Mouse (Mus musculus): Measurements from ENCODE around the gene Pdia5. TPM values are rescaled to one million over a fixed set of nuclear protein-coding genes. Genes with fewer than 3 reads are reported as not detected.

The Pdia5 gene
- polyA plus RNA-seq (2015; fragmentation: Nextera tagmentation; extraction: Ambion mirVana), result 32.9 and 35.2 TPM in 2 replicates

DNA sequence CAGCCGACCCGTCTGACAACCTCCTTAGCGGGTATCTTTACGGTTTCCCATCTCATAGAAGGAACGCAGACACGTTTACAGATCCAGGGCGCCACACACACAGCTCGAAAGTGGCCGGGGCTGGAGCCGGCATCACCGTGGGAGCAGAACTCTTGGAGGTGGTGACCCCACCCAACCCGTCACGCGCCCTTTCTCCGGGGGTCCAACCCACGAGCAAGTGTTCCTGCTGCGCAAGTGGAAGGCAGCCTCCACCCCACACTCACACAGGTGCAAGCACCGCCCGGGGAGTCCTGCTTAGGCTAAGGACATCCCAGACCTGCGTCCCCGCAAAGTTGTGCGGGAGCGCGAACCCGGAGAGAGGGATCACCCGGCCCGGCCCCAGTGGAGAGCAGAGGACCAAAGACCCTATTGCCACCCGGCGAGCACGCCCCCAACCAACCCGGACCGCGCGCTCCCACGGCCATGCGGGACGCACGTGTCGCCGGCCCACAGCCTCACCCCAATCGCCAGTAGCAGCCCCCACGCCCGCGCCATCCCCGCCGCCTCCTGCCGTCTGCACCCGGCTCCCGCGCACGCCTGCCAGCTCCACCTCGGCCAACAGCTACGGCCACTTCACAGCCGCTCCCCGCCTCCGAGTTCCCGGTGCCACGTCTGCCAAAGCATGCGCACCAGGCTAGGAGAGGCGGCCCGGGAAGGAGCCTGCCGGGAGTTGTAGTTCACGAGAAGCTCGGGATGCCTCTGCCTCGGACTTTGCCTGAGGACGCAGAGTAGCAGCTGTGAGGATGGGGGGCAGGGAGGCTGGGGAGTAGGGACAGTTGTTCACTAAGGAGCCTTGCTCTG is at the start of gene Pdia5:
Pdia5 (minus strand) TSS at position 643 of the 840 bp plus-strand sequence.
- Histone ChIP-seq H3K9me3 (ENCODE audit: control insufficient read depth, low read length) (no peaks in the 10 kb centered on the region), H3K4me3 (ENCODE audit: low read depth, low read length) (peak within 1 kb of the TSS; percentile 66), H3K27me3 (ENCODE audit: control insufficient read depth, insufficient read depth, low read length) (no peaks in the 10 kb centered on the region), H3K36me3 (ENCODE audit: control insufficient read depth, insufficient read depth, low read length) (no peaks in the 10 kb centered on the region), H3K9ac (ENCODE audit: low read length) (peak within 1 kb of the TSS; percentile 65), H3K27ac (replicated peaks) (no peak within 1 kb of the TSS), H3K4me2 (replicated peaks; ENCODE audit: low read depth) (peak within 1 kb of the TSS; percentile 92), H3K4me1 (replicated peaks; ENCODE audit: control insufficient read depth, insufficient read depth) (no peaks in the 10 kb centered on the region)
- ATAC-seq (ENCODE audit: low FRiP score, low TSS enrichment), result peak; percentile 93
- under 1% methylated on average over 63 of the region's 66 CpGs for WGBS
- TF ChIP-seq EP300 (optimal IDR thresholded peaks at IDR 0.05) (no peak), CTCF (IDR thresholded peaks at IDR 0.05; ENCODE audit: low read depth) (peak; percentile 18; the same call in 1 of the 2 replicates)
- DNase-seq (ENCODE audit: low spot score), result peak; percentile 93

GRCm38 (mm10) chr16:35539041-35539440 is 48.4 kb upstream of the Pdia5 start:
- Histone ChIP-seq H3K4me3 (ENCODE audit: low read depth, low read length) (no peak overlapping the region), H3K27me3 (ENCODE audit: control insufficient read depth, insufficient read depth, low read length) (peaks cover 6% of the 10 kb centered on the region; the same call in 1 of the 2 replicates), H3K4me2 (replicated peaks; ENCODE audit: low read depth) (no peak overlapping the region), H3K9me3 (ENCODE audit: control insufficient read depth, low read length) (no peaks in the 10 kb centered on the region), H3K4me1 (replicated peaks; ENCODE audit: control insufficient read depth, insufficient read depth) (no peaks in the 10 kb centered on the region; the same call in 1 of the 2 replicates), H3K27ac (replicated peaks) (no peak overlapping the region), H3K9ac (ENCODE audit: low read length) (no peak overlapping the region), H3K36me3 (ENCODE audit: control insufficient read depth, insufficient read depth, low read length) (no peaks in the 10 kb centered on the region)
- ATAC-seq (ENCODE audit: low FRiP score, low TSS enrichment) (no peak), DNase-seq (ENCODE audit: low spot score) (no peak)
- WGBS, result 58% methylated on average over 10 of the region's 10 CpGs
- no peak for TF ChIP-seq CTCF (IDR thresholded peaks at IDR 0.05; ENCODE audit: low read depth)
- TF ChIP-seq EP300 (optimal IDR thresholded peaks at IDR 0.05), result no peak

- WGBS, result 67% methylated on average over 8 of the region's 8 CpGs
- Histone ChIP-seq H3K4me3 (ENCODE audit: low read depth, low read length) (no peak overlapping the region), H3K27me3 (ENCODE audit: control insufficient read depth, insufficient read depth, low read length) (peaks cover 6% of the 10 kb centered on the region; the same call in 1 of the 2 replicates), H3K9me3 (ENCODE audit: control insufficient read depth, low read length) (no peaks in the 10 kb centered on the region), H3K36me3 (ENCODE audit: control insufficient read depth, insufficient read depth, low read length) (no peaks in the 10 kb centered on the region), H3K4me2 (replicated peaks; ENCODE audit: low read depth) (no peak overlapping the region), H3K9ac (ENCODE audit: low read length) (no peak overlapping the region), H3K4me1 (replicated peaks; ENCODE audit: control insufficient read depth, insufficient read depth) (no peaks in the 10 kb centered on the region; the same call in 1 of the 2 replicates), H3K27ac (replicated peaks) (no peak overlapping the region)
- DNase-seq (ENCODE audit: low spot score) (no peak), ATAC-seq (ENCODE audit: low FRiP score, low TSS enrichment) (no peak)
- no peak for TF ChIP-seq CTCF (IDR thresholded peaks at IDR 0.05; ENCODE audit: low read depth)
- TF ChIP-seq EP300 (optimal IDR thresholded peaks at IDR 0.05), result no peak
These were observed 47.0 kb upstream of the Pdia5 start for GRCm38 (mm10) chr16:35537651-35538050.

DNA sequence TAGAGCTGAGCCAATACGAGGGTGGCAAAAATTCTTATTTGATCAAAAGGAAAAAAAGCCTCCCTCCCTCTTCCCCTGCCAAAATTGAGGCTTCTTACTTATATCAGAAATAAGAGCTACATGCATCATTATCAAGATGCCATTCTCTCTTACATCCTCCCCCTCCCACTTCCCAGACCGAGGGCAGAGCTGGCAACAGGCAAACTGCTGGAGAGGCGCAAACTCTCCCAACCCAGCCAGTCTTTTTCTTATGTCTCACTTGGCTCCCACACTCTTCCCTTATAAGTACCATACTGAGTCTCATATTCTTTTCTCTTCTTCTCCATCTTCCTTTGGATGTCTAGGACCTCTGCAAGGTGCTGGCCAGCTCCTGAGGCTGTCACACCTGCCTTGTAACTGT is 44.0 kb upstream of the Pdia5 start:
- no peak for TF ChIP-seq EP300 (optimal IDR thresholded peaks at IDR 0.05)
- no peak for TF ChIP-seq CTCF (IDR thresholded peaks at IDR 0.05; ENCODE audit: low read depth)
- Histone ChIP-seq H3K4me3 (ENCODE audit: low read depth, low read length) (no peak overlapping the region), H3K4me1 (replicated peaks; ENCODE audit: control insufficient read depth, insufficient read depth) (no peaks in the 10 kb centered on the region), H3K9ac (ENCODE audit: low read length) (no peak overlapping the region), H3K4me2 (replicated peaks; ENCODE audit: low read depth) (no peak overlapping the region), H3K9me3 (ENCODE audit: control insufficient read depth, low read length) (no peaks in the 10 kb centered on the region), H3K27ac (replicated peaks) (no peak overlapping the region), H3K36me3 (ENCODE audit: control insufficient read depth, insufficient read depth, low read length) (no peaks in the 10 kb centered on the region), H3K27me3 (ENCODE audit: control insufficient read depth, insufficient read depth, low read length) (no peaks in the 10 kb centered on the region; the same call in 1 of the 2 replicates)
- no peak for ATAC-seq (ENCODE audit: low FRiP score, low TSS enrichment)
- no peak for DNase-seq (ENCODE audit: low spot score)
- 50% methylated on average over 3 of the region's 3 CpGs for WGBS

- no peaks in the 10 kb centered on the region for H3K9me3 ChIP-seq (ENCODE audit: control insufficient read depth, low read length)
- no peak overlapping the region for H3K4me2 ChIP-seq (replicated peaks; ENCODE audit: low read depth)
- H3K4me1 ChIP-seq (replicated peaks; ENCODE audit: control insufficient read depth, insufficient read depth), result no peaks in the 10 kb centered on the region
- WGBS, result 69% methylated on average over 4 of the region's 4 CpGs
- ATAC-seq (ENCODE audit: low FRiP score, low TSS enrichment) (no peak), DNase-seq (ENCODE audit: low spot score) (no peak)
- no peaks in the 10 kb centered on the region for H3K36me3 ChIP-seq (ENCODE audit: control insufficient read depth, insufficient read depth, low read length)
- H3K27ac ChIP-seq (replicated peaks), result no peak overlapping the region
- no peak overlapping the region for H3K4me3 ChIP-seq (ENCODE audit: low read depth, low read length)
- no peak overlapping the region for H3K9ac ChIP-seq (ENCODE audit: low read length)
- TF ChIP-seq EP300 (optimal IDR thresholded peaks at IDR 0.05) (no peak), CTCF (IDR thresholded peaks at IDR 0.05; ENCODE audit: low read depth) (no peak)
- H3K27me3 ChIP-seq (ENCODE audit: control insufficient read depth, insufficient read depth, low read length), result no peaks in the 10 kb centered on the region
These were observed 33.5 kb upstream of the Pdia5 start for GRCm38 (mm10) chr16:35524200-35524599.

DNA sequence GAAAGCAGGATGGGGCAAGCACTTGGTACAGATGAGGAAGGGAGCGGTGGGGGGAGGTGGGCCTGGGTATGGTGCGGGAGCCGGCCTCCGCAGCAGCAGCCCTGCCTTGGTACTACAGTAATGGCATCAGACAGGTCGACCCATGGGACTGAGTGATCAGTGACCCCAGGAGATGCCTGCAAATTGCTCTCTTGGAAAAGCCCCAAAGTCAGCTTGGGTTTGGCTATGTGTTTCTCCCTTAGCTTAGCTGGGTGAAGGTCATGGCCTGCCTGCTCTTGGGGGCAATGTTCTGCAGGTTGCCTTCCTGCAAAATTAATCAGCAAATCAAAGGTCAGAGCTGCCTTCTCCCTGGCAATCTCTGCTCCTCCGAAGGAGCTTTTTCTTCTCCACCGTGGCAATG is 28.6 kb upstream of the Pdia5 start:
- TF ChIP-seq CTCF (IDR thresholded peaks at IDR 0.05; ENCODE audit: low read depth) (no peak), EP300 (optimal IDR thresholded peaks at IDR 0.05) (no peak)
- 64% methylated on average over 7 of the region's 7 CpGs for WGBS
- no peak overlapping the region for H3K9ac ChIP-seq (ENCODE audit: low read length)
- DNase-seq (ENCODE audit: low spot score) (no peak), ATAC-seq (ENCODE audit: low FRiP score, low TSS enrichment) (no peak)
- H3K4me3 ChIP-seq (ENCODE audit: low read depth, low read length), result no peak overlapping the region
- H3K36me3 ChIP-seq (ENCODE audit: control insufficient read depth, insufficient read depth, low read length), result no peaks in the 10 kb centered on the region
- H3K4me1 ChIP-seq (replicated peaks; ENCODE audit: control insufficient read depth, insufficient read depth), result no peaks in the 10 kb centered on the region
- no peak overlapping the region for H3K4me2 ChIP-seq (replicated peaks; ENCODE audit: low read depth)
- no peaks in the 10 kb centered on the region for H3K9me3 ChIP-seq (ENCODE audit: control insufficient read depth, low read length)
- H3K27ac ChIP-seq (replicated peaks), result no peak overlapping the region
- no peaks in the 10 kb centered on the region for H3K27me3 ChIP-seq (ENCODE audit: control insufficient read depth, insufficient read depth, low read length)
